Mouse (Mus musculus) brain, embryonic 18.5 days (tissue): ENCODE data around the gene Slc4a4.

Experiments
- DNase-seq: peaks from one replicate; pipeline ENCODE4 v3.0.0-alpha.2; 2012; ENCODE audit warnings: low read depth, low spot score

The Slc4a4 gene

DNA sequence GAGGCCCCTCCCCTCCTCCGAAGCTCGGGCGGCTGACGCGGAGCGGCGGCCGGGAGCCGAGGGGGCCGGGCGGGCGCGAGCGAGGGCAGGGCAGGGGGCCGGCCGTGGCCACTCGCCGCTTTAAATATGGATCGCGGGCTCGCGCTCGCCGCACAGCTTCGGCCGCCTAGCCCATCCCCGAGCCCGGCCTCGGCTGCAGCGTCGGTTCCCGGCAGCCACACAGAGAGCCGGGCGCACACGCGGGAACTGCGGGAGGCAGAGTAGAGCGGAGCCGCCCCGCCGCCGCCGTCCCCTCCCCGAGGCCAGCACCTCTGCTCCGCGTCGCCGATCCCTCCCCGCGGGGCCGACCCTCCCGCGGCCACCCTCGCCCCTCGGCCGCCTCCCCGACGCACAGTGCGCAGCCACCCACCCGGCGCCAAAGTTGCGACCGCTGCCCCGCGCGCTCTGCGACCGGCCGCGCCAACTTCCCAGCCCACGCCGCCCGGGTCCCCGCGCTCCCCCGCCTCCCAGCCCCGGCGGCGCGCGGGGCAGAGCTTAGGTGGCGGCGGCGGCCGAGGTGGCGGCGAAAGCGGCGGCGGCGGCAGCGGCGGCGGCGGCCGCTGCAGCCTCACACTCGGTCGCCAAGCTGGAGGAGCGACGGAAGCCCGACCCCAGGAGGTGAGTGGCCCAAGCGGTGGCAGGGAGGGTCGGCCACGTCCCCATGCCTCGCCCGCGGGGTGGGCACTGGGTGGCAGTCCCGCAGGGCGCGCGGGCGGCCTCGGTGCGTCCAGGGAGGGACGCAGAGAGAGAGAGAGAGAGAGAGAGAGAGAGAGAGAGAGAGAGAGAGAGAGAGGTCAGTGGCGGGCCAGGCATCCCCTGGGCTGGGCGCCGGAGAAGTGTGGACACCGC is at the start of gene Slc4a4:
Slc4a4 (plus strand) TSS at position 151 of the 888 bp plus-strand sequence.
- DNase-seq, result no peak

DNA sequence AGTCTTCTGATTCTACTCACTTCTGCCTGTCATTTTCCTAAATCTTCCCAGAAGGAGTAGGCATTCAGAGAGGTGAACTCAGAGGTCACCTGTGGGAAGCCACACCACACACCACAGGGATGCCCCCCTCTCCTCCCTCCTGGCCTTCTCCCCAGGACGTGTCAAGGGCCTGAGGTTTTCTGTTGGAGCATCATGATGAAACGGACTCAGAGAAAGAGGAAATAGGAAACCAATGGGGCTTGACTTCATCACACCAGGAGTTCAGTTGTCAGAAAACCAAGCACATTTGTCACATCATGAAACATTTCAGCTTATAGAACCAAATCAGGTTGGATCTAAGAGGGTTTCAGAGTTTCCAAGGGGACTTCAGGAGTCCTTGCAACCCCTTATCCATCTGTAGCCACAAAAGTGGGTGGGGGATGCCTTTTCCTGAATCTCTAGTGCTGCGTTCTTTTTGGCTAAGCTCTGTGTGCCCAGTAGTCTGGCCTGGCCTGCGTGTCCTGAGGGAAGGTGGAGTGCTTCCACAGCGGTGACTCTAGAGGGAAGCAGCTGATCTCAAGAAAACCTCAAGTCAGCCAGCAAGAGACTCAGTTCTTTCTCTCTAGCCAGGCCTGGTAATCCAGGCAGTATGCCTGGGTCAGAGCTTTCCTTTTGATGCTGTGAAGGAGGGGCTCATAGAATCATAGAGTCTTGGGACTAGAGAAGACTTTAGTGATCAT is 46.4 kb upstream of the Slc4a4 start:
- no peak for DNase-seq

DNA sequence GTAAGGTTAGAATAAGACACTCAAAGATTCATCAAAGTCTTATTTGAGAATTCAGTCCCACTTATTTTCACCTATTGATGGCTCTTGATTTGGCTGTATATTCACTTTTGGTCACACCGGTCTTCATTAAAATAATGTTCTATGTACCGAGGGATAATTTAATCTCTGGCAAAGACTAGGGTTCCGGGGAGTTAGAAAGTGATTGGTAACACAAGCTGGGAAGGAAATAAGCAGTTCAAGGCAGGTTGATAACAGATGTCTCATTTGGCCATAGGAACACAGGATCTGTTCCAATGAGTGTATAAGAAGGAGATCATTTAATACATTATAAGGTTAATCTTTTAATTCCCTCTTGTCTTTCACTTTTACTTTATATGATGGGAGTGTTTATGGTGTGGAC is 29.3 kb upstream of the Slc4a4 start:
- DNase-seq, result no peak

DNA sequence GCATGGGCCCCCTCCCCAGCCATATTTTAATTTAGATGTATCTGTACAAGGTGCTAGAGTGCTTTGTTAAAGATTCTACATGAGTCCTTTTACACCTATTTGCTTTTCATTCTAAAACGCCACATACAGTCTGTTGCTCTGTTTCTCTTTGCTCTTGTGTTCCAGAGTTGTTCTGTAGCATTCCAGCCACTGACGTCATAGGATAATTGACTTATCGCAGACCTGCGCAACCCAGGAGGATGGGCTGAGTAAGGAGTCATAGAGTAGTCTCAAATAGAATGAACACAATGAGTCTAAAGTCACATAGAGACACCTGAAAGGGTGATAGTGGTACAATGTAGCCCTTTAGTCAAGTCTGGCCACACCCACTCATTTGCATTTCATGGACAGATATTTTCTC is 28.8 kb upstream of the Slc4a4 start:
- no peak for DNase-seq

DNA sequence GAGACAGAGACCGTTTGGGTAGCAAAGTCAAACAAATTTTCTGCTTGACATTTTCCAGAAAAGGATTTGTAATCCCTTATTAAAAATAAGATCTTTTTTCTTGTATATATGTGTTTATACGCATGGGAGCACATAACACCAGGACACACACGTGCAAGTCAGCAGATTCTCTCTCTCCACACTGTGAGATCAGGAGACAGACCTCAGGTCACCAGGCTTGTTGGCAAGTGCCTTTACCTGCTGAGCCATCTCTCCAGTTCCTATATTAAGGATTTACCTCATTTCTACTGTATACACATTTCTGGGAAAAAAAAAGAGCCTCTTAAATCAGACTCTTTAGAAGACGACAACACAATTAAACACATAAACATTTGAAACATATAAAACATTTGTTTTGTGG is 28.4 kb upstream of the Slc4a4 start:
- no peak for DNase-seq

DNA sequence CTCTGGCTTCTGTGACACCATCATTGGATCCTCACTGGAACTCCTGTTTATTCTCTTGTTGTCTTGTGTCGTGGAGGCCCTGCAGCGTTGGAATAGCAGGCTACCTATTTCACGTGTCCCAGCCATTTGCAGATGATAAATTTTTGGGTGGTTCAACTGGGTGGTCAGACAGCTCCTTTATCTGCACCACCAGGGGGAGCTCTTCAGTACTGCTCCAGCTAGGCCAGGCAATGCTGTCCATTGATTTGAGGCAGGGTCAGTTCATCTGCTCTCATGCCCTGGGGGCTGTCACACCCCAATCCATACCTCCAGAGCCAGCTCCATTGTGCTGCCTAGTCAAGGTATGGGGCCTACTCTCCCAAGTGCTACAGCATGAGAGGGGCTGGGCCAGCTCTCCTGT is 24.5 kb upstream of the Slc4a4 start:
- DNase-seq, result no peak

DNA sequence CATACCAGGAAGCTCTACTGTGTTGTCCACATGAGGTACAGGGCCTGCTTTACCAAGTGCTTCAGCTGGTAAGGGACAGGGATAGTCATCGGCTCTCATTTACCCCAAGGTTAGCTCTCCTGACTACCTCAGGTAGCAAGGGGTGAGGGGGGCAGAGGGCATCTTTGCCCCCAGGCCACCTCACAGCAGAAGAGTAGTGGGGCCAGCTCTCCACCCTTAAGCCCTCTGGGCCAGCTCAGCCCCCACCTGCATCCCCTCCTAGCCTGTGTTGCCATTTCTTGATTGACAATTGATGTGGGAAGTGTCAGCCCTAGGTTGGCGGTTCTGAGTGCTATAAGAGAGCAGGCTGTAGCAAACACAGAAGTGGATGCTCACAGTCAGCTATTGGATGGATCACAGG is 23.8 kb upstream of the Slc4a4 start:
- no peak for DNase-seq

DNA sequence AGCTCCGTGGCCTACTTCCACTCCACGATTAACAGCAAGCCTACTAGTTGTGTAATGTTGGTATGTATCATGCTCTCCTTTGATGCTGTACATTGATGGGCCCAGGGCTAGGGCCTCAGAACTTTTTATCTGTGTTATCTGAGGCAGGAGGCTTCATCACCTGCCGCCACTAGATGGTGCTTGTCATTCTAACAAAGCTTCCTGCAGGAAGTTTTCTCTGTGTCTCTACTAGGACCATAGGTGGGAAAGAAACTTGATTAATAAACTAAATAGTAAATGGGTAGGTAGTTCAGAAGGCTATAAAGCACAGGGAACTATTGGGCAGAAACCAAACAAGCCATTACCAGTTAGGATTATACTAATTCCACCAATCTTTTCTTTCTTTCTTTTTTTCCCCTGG is 2.5 kb upstream of the Slc4a4 start:
- DNase-seq, result no peak

DNA sequence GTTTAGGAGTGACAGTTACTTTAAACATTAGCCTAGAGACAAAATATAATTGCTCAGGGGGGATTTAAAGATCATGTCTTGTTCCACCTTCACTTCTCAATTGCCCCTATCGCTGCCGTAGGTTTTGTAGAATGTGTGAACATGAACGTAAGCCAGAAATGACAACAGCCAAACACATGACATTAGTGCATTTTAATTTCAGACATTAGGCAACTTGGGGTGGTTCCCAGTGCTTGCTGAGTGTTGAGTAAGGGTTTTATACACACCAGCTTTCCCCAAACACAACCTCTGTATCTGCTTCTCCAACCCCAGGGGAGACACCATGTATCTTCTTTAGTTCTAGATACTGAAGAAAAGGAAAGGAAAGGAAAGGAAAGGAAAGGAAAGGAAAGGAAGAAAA is 1.1 kb upstream of the Slc4a4 start:
- DNase-seq, result no peak

DNA sequence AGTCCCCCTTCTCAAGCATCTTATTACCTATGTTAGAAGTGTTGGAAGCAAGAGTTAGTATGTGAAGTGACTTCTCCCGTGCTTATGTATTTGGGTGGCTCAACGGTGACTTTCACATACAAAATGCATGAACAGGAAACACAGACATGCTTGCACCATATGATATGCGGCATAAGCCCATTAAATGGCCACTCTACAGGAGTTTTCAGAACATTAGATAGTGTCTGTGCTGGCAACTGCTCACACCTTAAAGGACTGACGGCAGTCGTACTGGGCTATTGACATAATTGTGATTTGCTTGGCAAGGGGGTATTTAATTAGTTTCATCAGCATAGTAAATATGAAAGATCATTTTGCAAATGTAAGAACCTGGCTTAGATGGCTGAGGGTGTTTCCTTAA is 674 bp upstream of the Slc4a4 start:
- no peak for DNase-seq

DNA sequence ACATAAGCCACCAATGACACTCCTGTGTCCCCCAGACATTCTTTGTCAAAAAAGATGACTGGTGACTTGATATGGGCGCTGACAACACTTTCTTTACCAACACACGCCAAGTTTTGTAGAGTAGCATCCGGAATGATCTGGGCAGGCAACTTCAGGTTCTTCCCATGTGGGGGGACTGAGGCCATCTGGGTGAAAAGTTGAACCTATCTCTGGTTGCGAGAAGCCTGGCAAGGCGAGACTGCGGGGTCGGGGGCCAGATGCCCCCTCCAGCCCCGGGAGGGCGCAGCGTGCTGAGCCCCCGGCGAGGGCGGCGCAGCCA is 310 bp upstream of the Slc4a4 start:
- DNase-seq, result no peak

DNA sequence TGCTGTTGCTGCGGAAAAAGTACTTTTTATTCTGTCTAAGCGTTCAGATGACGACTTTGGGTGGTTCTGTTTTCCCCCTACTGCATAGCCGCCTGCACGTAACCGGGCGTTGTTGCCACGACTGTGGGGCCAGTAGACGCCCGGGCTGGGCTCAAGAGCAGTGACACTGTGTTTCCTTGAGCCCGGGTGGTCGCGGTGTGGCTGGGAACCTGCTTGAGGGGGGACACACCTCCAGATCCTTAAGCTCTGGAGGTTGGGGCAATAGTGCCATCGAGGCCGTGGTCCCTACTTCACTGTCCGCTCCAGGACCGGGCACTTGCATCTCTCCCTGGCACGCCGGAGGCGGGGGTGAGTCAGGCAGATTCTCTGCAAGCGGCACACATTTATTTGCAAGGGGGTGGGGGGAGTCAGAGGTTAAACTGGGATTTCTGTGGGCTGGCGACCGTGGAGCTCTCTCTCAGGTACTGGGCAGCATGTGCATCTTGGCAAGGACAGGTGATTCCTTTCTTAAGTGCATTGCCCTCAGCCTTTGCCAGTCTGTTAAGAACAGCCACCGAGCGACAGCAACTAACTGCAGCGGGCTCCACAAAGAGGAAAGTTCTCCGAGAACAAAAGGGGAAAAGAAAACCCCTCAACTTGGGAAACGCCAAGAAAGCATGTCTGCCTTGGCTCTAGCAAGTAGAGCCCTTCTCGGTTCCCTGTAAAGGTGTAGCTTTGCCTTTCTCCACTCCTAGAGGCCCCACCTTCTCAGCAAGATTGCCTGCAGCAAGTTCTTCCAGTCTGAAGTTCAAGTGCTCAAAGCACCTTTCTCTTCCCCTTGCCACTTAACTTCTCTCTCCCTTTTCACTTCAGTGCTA is 1.2 kb downstream of the Slc4a4 start:
- DNase-seq, result no peak

DNA sequence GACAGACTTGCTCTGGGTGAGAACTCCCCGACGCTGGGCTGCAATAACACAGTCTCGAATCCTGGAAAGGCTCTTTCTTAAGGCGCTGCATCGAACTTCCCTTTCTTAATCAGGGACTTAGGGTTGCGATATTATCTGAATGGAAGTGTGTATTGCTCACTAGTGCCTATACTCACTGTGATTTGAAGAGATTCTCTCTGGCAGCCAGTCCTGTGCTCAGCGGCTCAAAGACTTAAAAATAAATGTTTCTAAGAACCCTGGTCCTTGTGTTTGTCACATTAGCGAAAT is 1.7 kb downstream of the Slc4a4 start:
- DNase-seq, result no peak

DNA sequence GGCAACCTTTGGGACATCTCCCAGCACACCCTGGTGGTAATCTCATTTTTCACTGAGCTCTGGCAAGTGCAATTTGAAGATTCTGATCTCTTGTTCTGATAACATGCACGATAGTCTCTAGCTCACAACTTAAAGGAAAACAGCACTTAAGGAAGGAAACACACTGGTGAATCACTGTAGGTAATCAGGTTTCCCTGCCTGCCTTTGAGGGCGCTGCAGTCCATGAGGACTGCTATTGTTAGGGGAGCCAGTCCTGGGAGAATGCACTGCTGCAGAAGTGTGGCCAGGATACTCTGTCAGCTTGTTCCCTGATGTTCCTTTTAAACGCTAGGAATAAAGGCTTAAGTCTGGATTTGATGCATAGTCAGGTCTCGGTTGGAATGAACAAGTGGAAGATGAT is 2.7 kb downstream of the Slc4a4 start:
- DNase-seq, result no peak

DNA sequence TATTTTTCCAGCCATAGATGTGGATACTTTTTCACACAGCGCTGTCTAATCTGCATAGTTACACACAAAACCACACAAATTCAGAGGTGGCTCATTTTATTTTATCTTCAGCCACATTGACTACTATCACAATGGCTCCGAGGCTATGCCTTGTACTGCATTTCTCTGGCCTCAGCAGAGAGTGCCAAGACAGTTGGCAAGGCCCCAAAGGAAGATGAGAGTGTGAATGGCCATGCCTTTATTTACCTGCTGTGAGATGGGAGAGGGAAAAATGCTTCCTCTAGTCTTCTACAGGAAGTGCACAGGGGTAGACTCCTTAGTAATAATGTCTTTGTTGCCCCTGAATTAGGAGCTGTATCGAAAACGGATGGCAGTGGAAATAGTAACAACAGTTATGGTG is 3.5 kb downstream of the Slc4a4 start:
- no peak for DNase-seq

DNA sequence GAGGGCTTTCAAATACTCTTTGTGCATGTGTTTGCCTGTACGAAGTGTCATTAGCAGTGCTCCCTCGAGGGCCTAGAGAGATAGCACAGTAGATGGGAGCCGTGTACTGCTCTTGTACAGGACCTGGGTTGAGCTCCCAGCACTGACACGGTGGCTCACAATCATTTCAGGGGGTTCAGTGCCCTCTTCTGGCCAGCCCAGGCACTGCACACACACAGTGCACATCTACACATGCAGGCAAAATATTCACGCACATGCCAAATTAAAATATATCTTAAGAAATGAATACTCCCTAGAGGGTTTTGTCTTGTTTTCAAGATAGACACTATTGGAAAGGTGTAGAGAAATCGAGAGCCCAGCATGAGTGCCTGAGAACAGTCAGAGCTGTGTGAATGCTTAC is 10.0 kb downstream of the Slc4a4 start:
- DNase-seq, result no peak

DNA sequence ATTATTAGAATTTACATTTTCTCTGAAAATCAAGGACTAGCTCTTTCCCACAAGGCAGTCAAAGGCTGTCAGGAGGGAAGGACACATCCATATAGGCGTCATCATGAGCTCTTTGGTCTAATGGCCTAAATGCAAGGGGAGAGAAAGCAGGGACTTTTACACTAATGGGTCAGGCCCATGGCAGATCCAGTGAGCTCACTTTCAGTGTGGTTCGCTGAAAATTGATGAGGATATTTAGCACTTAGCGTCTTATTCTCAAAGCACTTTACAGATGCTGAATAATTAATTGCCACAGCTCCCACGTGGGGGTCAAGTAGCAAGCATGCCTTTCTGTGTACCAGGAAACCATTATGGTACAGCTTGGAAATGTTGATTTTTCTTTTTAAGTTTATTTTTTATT is 16.5 kb downstream of the Slc4a4 start:
- no peak for DNase-seq

DNA sequence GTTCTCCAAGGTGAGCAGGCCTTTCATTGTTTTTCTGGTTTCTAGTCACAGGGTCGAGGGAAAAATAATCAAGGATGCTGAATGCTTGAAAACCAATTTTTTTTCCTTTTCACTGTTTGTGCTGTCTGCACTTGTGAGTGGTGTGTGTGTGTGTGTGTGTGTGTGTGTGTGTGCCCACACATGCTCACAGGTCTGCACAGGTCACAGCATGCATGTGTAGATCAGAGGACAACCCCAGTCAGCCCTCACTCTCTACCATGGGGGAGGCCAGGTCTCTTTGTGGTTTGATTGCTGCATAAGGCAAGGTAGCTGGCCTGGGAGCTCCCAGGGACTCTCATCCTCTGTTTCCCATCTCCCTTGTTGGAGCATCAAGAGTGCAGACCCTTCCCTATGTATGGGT is 16.9 kb downstream of the Slc4a4 start:
- DNase-seq, result no peak

DNA sequence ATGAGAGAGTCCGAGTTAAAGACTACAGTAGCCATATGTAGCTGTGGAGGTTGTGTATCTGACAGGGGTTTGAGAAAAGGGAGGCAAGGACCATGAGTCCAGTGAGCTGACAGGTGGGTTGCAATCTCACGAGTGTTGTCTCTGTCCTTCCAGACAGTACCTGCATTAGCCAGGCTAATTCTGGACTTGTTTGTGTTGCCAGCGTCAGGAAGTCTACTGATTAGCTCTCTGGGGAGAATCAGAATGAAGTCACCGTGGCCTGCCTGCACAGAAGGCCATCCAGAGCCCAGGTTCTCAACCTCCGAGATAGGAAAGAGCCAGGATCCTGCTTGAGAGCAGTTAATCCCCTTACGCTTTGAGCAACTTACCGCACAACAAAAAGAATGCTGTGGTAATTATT is 18.2 kb downstream of the Slc4a4 start:
- no peak for DNase-seq

DNA sequence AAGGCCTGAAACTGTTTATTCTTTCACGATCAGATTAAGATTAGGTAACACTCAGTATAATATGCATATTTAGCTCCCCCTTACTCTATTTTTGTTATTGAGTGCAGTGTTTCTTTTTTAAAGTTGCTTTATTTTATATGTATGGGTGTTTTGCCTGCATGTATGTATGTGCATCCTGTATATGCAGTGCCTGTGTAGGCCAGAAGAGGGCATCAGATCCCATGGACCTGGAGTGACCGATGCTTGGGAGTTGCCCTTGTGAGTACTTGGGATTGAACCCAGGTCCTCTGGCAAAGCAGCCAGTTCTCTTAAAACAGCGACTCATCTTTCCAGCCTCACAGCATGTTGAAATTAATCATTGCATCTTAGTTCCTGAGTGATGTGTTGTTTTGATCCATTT is 21.0 kb downstream of the Slc4a4 start:
- no peak for DNase-seq

DNA sequence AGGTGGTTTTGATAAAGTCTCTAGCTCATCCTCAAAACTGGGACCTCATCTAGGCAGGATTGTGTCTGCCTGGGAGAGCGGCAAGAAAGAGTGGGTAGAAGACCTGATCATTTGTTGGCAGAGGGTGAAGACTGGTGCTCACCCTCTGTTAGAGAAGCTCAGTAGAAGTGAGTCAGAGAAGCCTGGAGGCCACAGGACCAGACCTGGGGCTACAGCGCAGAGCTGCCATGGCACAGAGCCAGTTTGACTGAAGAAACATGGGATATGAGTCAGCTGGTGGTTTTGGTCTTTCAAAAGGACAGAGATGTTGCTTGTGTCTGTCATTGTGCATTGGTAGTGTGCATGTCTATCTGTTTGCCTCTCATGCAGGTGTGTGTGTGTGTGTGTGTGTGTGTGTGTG is 26.0 kb downstream of the Slc4a4 start:
- DNase-seq, result no peak

DNA sequence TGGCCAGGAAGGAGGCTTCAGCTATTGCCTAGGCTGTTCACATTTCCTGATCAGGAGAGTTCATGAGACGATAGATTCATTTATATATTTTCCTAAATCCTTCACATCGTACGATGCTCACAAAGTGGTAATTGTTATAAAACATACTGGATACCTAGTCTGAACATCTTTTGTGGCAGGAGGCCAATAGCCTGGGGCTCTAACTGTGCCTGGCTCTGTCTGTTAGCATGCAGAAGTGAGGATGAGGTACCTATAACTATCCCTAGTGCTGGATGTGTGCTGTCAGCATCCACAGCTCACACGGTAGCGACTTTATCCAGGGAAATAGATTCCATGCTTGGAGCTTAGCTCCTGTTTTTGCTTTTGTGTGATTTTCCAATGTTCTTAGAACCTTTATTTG is 28.5 kb downstream of the Slc4a4 start:
- DNase-seq, result no peak

DNA sequence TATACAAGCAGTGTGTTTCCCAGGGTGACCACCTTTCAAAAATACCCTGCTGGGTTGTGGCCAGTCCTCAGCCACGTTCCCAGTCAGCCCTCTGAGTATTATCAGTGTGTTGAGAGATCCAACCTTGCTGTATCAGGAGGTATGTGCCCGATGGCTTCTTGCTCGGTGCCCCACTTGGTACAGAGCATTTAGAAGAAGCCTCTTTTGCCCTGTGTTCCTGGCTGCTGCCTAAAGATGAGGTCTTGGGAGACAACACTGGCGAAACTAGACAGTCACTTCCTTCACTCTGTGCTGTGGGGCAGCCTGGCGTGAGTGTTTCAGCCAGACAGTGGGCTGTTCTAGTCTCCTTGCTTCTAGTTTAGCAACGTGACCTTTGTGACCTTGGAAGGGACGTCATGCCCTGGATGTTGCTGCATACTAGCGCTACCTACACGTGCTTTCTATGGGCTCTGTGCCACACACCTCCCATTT is 29.9 kb downstream of the Slc4a4 start:
- DNase-seq, result no peak
